Mouse (Mus musculus) adrenal gland (tissue): ENCODE results near the gene Rps6kb1.

Experiments
- intact Hi-C: fragments of 180-260 bp; cut with DNase I; formaldehyde crosslinking; loops from one replicate; pipeline ENCODE4 v1.15.1; 2025

The Rps6kb1 gene

DNA sequence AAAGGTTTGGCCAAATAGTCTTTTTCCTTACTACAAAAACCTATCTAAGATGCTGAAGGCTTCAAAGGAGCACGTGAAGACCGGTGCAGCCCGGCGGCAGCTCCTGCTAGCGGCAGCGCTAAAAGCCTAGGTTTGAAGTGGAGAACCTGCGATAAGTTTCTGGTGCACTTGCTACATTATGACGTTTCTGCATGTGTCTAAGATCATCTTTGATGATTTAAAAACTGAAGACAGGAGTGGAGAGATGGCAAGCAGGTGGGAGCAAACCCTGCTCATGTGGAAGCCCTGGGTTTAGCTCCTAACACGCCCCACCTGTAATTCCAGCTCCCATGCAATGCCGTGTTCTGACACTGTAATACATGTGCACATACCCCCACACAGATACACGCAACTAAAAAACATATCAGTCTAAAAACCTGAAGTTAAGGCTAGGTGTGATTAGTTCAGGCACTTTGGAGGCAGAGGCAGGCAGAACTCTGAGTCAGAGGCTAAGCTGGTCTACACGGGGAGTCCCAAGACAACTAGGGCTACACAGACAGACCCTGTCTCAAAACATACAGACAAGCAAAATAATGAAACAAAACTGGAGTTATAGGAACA, 37.4 kb upstream of the Rps6kb1 start:
- intact Hi-C loops, result loop anchor here (5.0 kb wide), 1 partner anchor 40 kb away; no protein-coding TSS in a partner anchor

DNA sequence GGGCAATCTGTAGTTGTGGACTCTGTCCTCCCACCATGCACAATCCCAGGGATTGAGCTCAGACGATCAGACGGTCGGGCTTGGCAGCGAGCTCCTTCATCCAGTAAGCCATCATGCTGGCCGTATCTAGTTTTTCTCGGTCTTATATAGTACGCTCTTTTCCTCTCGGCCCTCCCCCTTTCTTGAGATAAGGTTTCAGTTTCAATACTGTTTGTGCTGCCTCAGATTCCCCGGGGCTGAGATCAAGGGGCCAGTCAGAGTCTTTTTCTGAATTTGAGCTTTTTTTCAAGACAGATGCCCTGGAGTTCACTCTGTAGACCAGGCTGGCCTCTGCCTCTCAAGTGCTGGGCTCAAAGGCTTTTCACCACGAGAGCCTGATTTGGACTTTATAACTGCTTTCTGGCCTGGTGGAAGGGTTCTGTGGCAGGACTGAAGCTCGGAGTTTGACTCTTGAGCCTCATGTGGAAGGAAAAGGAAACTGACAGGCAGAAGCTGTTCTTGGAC, 36.7 kb upstream of the Rps6kb1 start:
- intact Hi-C loops, result loop anchor here (5.0 kb wide), 1 partner anchor 41 kb away; no protein-coding TSS in a partner anchor

DNA sequence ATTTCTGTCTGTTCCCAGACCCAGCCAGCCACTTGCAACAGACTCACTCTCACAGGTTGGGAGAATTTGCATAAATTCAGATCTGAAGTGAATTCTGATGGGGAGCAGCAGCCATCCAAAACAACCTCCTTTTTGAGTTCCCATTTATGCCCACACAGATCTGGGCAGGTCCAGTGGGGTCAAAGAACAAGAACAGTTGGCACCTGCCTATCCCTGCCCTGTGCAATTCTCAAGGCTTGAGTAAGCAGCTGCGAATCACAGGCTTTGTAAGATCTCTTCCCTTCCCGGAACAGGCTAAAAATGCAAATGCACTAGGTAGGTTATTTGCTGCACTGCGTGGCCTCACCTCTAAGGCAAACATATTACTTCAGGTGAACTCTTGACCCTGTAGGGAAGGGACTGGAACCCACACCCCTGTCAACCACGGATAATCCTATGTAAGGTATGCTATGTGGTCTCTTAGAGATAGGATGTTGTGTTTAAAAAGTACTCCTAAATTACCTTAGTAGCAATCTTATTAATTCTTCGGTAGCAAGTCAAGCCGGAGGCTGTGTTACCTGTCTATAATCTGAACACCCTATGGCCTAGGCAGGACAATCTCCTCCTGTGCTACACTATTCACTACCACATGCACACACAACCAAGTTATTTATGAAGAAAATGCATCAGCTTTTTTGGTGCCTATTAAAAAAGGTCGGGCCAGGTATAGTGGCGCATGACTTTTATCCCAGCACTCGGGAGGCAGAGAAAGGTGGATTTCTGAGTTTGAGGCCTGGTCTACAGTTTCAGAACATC, 35.9 kb upstream of the Rps6kb1 start:
- intact Hi-C loops, result loop anchor here (5.0 kb wide), 1 partner anchor 42 kb away; no protein-coding TSS in a partner anchor

DNA sequence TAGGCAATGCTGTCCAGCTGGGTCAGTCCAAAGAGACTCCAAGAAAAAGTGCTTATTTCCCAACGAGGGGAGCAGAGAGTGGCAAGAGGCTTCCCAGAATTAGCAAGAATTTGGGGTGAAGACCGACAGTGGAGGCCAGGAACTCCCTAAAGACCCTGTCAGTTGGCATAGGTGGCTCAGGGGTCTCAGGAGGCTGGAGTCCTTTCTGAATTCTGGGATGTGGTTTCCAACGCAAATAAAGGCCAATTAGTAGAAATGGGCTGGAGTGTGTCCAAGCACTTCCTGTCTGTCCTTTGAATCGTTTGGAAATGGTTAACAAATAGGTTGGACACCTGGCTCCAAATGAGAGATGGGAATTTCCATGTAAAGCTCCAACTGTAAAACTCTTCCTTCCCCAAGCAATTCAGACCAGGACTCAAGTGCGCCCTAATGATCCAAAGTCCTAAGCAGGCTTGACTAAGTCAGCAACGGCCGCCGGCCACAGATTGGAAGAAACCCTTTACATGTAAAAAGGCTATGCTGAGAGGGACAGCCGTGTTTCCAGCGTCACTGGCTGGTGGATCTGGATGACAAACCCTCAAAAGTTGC, 35.2 kb upstream of the Rps6kb1 start:
- intact Hi-C loops, result loop anchor here (5.0 kb wide), 1 partner anchor 42 kb away; no protein-coding TSS in a partner anchor

DNA sequence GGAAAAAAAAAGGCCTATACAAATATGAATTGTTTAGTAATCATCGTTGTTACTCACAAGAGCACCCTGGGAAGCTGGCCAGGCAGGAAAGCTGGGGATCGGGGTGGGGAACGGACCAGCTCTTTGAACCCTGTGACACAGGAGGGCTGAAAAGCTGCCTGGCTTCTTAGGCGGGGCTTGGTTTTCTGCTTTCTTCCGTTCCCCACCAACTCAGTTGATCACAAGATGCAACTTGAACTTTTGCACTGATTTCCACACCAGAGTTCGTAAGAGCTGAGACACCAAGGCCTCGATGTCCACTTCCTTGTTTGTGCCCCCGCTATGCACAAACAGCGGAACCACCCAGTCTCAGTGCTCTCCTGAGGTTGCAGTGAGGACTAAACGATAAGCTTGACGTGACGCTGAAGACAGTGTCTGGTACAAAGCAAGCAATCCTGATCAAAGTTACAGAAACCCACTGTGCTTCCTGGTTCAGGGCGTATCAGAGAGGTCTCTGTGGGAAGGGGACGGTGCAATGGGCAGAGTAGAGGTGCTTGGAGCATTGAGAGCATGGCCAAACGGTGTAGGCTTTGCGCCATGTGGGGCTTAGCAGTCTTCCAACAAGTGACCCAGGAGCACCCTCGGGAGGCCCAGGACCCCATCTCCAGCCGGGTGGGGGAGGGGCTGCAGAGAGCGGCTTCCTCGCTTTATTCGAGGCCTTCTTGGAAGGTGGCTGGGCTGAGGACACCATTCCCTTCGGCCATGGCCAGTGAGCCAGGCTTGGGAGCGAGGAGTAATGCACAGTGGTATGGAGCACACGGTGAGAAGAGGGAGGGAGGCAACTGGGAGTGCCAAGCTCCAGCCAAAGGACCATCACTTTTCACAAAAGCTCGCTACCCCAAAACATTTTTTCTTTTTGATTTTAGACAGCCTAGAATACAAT, 34.5 kb upstream of the Rps6kb1 start:
- intact Hi-C loops, result no loop called here

DNA sequence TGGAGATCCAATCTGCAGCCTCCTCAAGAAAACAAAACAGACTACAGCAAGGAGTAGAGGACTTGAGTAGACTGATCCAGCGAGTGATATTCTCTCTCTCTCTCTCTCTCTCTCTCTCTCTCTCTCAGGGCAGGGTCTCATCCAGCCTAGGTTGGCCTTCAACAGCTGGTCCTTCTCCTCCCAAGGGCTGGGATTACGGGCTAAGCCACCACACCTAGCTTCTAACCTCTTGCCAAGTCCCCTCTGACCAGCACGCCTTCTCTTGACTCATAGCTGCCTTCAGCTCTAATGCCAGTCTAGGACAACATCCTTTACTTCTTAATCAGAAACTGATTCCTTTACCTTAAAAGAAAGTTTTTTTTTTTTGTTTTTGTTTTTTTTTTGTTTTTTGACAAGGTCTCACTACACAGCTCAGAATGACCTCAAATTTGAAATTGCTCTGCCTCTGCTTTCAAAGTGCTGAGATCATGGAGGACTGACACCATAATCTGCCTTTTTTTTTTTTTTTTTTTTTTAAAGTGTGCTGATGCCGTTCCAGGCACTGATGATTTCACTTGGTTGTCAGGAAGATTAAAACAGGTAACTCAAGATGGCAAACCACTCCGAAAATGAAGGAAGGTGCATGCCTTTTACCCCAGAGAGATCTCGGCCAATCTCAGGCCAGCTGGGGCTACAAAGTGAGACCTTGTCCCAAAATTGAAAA, 33.7 kb upstream of the Rps6kb1 start:
- intact Hi-C loops, result no loop called here

DNA sequence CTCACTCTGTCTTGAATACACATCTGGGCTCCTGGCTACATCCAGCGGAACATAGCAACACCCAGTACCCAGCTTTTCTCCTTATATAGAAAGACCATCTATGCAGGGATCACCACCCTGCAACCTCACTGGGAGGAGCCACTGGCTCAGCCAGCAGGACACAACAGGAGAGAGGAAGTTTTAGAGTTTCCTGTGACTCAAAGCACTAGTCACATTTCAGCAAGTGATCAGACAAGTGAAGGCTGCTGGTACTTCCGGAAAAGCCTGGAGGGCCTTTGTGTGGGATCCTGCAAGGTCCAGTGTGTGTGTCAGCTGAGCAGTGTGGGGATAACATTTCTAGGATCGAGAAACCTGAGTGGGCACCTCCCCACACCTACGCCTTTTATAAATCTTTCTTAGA, 32.6 kb upstream of the Rps6kb1 start:
- intact Hi-C loops, result no loop called here

DNA sequence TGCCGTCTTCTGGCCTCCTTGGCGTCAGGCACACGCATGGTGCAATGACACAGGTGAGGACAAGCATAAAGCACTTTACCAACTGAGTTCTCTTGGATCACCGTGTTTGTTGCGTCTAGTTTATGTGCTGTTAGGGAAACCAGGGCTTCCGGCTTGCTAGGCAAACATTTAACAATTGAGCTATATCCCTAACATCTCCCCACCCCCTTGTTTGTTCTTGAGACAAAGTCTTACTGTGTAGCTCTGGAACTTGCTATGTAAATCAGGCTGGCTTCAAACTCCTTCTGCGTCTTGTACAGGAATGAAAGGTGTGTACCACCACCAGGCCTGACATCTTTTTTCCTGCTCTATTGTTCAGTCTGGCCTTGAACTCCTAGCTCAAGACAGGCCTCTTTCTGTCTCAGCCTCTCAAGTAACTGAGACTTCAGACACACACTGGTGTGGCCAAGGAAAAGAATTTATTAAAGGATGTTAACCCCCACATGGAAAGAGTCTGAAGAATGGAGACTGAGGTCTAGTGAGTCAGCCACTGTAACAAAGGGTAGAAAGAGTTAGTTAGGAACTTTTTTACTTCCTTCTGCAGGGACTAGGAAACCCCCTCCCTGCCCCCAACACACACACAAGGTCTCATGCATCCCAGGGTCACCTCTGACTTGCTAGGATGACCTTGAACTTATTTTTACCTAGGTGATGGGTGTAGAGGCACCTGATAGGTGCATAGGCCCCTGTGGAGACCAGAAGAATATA, 31.2 kb upstream of the Rps6kb1 start:
- intact Hi-C loops, result no loop called here

DNA sequence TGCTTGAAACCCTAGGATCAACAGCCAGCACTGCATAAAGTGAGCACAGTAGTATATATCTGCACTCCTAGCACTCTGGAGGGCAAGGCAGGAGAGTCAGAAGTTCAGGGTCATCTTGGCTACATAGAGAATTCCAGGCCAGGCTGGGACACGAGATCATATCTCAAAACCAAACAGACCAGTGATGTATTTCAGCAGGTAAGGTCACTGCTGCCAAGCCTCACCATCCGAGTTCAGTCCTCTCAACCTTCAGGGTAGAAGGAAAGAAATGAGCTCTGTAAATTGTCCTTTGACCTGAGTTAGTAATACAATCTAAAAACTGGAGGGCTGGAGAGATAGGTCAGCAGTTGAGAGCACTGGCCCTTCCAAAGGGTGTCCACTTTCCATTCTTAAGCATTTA, 29.8 kb upstream of the Rps6kb1 start:
- intact Hi-C loops, result no loop called here

DNA sequence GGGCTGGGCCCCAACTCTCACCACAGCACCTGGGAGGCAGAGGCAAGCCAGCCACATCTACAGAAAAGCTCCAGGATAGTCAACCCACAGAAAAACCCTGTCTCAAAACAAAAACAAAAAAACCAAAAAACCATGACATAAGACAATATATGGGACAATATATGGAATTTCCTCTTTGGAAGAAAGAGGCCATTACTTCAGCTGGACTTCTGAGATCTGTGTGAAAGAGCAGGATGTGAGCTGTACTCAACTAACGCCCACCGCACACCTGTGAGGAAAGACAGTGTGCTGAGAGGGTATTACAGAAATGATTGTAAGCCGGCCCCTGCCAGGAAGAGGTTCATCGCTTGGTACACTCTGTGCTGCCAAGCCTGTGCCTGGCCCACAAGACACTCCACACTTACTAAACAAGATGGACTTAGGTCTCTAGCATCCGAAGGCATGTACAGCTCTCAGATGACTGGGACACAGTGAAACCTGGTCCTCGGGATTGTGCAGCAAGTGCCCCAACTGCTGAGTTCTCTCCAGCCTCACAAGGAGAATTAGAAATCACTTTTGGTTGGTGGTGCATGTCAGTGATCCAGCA, 29.1 kb upstream of the Rps6kb1 start:
- intact Hi-C loops, result no loop called here

DNA sequence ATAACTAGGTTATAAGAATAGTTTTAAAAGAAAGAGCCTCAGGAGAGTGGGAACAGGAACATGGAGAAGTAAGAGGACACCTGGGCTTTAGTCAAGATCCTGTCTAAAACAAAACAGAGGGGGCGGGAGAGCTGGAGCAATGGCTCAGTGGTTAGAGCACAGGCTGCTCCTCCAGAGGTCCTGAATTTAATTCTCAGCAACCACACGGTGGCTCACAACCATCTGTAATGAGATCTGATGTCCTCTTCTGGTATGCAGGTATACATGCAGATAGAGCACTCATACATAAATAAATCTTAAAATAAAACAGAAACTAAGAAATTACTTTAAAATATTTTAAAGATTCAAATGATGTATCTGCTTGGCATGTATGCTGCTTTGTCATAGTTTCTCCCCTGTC, 28.0 kb upstream of the Rps6kb1 start:
- intact Hi-C loops, result no loop called here

DNA sequence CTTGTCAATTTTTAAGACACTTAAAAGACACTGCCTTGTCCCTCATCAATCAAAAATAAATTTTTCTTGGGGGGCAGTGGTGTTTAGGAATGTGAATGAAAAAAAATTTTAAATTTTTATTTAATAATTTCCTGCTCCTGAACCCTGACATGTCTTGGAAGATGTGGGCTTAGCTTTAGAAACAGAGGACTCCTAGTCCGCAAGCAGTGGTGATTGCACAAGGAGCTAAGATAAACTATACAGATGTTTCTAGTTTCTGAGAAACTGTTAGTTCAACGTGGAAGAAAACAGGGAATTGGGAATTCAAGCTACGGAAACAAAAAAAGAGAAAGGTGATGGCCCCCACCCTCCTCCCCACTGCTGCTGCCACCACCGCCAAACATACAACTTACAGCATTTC, 27.3 kb upstream of the Rps6kb1 start:
- intact Hi-C loops, result no loop called here

DNA sequence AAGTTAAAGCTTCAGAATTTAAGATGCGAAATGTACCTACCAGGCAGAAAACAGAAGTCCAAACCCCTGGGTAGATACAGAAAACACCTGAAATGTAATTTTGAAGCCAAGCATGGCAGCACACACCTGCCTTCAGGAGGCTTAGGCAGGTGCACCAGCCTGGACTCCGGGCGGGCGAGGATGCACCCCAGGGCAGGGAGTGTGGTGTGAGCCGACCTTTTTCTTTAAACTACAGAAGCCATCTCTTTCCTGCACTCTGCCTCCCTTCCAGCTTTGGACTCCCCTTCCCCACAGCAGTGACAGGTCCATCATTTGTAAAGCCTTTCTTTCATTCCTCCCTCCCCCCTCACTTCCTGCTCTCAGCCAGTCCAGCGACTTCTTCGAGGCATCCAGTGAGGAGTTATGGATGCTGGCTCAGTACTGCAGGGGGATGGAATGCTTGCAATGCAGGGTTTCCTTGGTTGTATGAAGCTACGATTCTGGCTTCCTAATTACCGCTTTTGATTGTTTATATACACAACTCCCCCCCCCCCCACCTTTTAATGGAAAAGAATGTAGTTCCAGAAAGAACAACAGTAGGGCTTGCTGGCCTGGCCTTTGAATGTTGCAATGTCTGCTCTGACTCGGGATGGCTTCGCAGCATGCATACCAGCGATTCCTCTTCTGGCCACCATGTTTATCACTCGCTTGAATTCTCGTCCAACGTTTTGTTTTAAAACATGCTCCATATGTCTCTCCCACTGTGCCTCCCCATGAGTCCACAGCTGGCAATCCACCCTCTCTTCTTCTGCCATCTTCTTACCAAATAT, 26.6 kb upstream of the Rps6kb1 start:
- intact Hi-C loops, result no loop called here

DNA sequence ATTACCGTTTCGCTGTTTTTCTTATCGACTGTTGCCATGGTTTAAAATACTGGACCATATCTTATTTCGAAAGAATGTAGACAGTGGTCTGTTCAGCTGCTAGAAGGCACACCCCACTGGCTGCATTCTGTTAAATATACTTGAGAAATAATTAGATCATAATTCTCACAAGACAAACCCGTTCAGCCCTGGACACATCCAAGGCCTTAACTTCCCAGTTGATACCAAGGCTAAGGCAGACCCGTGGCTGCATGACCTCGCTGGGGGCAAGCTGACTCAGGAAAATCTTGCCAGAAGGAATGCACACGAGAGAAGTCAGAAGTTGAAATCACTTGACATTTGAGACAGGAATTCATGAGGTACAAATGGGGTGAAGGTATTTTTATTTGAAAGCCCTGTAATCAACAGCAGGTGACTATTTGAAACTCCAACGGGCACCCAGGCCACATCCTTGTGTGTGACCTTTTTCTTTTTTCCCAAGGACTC, 25.7 kb upstream of the Rps6kb1 start:
- intact Hi-C loops, result no loop called here

DNA sequence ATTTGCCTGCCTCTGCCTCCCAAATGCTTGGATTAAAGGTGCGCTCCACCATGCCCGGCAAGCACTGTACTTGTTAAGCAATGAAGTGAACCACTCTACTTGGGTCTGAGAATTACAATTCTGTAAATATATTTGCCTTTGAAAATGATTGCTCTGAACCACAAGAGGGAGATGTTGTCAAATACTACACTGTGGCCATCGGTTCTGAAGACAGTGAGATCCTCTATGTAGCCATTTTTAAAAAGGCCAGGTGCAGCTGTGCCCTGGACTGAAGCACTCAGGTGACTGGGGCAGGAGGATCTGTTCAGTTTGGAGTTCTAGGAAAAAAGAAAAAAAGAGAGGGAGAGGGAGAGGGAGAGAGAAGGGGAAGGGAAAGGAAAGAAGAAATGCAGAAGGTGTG, 23.8 kb upstream of the Rps6kb1 start:
- intact Hi-C loops, result loop anchor here (1.0 to 5.0 kb wide), 2 partner anchors 87 to 449 kb away; no protein-coding TSS in a partner anchor

DNA sequence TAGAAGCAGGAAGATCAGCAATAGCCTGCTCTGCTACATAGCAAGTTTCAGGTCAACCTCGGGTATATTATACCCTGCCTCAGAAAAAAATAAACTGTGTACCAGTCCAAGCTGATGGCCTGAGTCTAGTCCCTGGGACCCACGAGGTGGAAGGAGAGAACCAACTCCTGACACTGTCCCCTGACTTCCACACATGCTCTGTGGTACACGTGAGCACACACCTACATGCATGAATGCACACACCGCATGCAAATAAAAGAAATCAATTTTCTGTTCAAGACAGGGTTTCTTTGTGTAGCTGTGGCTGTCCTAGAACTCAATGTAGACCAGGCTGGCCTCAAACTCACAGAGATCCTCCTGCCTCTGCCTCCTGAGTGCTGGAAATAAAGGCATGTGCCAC, 13.7 kb upstream of the Rps6kb1 start:
- intact Hi-C loops, result no loop called here

DNA sequence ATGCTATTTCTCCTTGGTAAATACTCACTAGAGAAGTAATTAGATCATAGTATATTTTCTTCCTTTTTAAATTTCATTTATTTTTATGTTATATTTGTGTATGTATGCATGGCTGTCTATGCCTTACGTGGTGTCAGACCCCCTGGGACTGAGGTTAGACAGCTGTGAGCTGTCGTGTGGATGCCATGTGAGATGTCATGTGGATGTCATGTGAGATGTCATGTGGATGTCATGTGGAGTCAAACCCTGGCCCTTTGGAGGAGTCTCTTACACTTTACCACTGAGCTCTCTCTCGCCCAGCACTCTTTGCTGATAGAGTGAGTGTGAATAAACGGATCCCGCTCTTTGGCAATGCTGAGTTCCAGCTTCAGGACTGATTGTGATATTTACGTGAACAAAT, 8.9 kb upstream of the Rps6kb1 start:
- intact Hi-C loops, result no loop called here

DNA sequence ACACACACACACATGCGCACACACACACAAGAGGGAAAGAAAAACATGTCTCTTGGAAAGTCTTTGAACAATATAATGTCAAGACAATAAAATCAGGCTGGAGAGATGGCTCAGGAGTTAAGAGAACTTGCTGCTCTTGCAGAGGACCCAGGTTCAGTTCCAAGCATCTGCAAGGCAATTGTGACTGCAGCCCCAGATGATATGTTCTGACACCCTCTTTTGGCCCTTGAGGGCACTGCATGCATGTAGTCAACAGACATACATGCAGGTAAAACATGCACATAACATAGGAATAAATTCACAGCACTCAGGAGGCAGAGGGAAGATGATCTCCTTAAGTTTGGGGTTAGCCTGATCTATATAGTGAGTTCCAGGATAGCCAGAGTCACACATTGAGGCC, 2.8 kb upstream of the Rps6kb1 start:
- intact Hi-C loops, result no loop called here
